Mouse (Mus musculus): Measurements from ENCODE around the gene Ctc1. TPM values are rescaled to one million over a fixed set of nuclear protein-coding genes. Genes with fewer than 3 reads are reported as not detected.
"Not testable (repeated sequence)": the region's sequence is repeated elsewhere in the genome, so short reads cannot be mapped to it uniquely, and the experiment has no call there.

Ctc1 gene
- polyA plus RNA-seq, 1 experiment from 2014 or later = 46.6 TPM

GRCm38 (mm10) chr11:69002782-69003181, 12.9 kb upstream of the Ctc1 start:
- H3K9ac ChIP-seq (ENCODE audit: low read length); H3K4me1 ChIP-seq (replicated peaks; ENCODE audit: control insufficient read depth, insufficient read depth, low read length); ATAC-seq (replicated peaks; ENCODE audit: low FRiP score, low TSS enrichment, low read depth); H3K9me3 ChIP-seq (ENCODE audit: control insufficient read depth, low read length); H3K4me3 ChIP-seq (ENCODE audit: low read depth, low read length); DNase-seq (ENCODE audit: low spot score); H3K27me3 ChIP-seq (replicated peaks; ENCODE audit: control insufficient read depth, insufficient read depth, low read length); H3K4me2 ChIP-seq (ENCODE audit: low read length); H3K27ac ChIP-seq (ENCODE audit: low read depth): not testable (repeated sequence)
- peaks cover 67% of the 10 kb centered on the region for H3K36me3 ChIP-seq (ENCODE audit: control insufficient read depth, insufficient read depth, low read length)
- 93% methylated on average over 4 of the region's 4 CpGs for WGBS

DNA sequence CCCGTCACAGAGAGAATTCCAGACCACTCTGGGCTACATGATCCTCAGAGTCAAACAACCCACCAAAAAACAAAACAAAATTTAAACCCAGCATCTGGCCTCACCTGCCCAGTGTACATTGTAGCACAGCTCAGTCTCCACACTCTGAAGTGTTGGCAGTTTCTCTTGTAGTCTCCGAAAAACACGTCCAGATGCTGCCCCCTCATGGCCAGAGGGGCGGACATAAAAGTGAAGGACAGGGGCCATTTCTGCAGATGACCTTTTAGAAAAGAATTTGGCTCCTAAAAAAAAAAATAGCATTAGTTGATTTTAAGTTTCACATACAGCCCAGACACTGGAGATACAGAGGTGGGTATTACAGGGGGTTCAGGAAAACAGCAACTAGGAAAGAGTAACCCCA, 12.1 kb upstream of the Ctc1 start:
- 61% methylated on average over 4 of the region's 4 CpGs for WGBS
- Histone ChIP-seq H3K27me3 (replicated peaks; ENCODE audit: control insufficient read depth, insufficient read depth, low read length) (no peaks in the 10 kb centered on the region), H3K4me1 (replicated peaks; ENCODE audit: control insufficient read depth, insufficient read depth, low read length) (peaks cover 8% of the 10 kb centered on the region; the same call in 1 of the 2 replicates), H3K27ac (ENCODE audit: low read depth) (no peak overlapping the region), H3K9ac (ENCODE audit: low read length) (no peak overlapping the region), H3K4me2 (ENCODE audit: low read length) (no peak overlapping the region), H3K4me3 (ENCODE audit: low read depth, low read length) (no peak overlapping the region), H3K9me3 (ENCODE audit: control insufficient read depth, low read length) (no peaks in the 10 kb centered on the region), H3K36me3 (ENCODE audit: control insufficient read depth, insufficient read depth, low read length) (peaks cover 59% of the 10 kb centered on the region)
- ATAC-seq (replicated peaks; ENCODE audit: low FRiP score, low TSS enrichment, low read depth) (no peak), DNase-seq (ENCODE audit: low spot score) (no peak)

DNA sequence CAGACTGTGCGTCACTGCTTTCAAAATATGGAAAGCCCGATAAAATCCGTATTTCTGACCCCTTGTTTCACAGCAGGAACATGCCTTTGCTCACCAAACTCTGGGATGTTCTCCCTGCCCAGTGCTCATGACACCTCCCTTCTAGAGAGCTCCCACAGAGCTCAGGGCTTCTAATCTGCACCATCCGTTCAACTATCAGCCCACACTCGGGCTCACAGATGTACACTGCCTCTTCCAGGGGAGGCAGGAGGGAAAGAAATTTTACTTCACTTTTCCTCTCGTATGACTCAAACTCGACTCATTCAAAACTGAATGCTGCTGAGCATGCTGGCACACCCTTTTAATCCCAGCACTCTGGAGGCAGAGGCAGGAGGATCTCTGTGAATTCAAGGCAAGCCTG, 10.5 kb upstream of the Ctc1 start:
- no peak overlapping the region for H3K4me3 ChIP-seq (ENCODE audit: low read depth, low read length)
- H3K27me3 ChIP-seq (replicated peaks; ENCODE audit: control insufficient read depth, insufficient read depth, low read length) = no peaks in the 10 kb centered on the region
- DNase-seq (ENCODE audit: low spot score) (no peak), ATAC-seq (replicated peaks; ENCODE audit: low FRiP score, low TSS enrichment, low read depth) (no peak)
- H3K4me2 ChIP-seq (ENCODE audit: low read length) = no peak overlapping the region
- no peaks in the 10 kb centered on the region for H3K9me3 ChIP-seq (ENCODE audit: control insufficient read depth, low read length)
- H3K4me1 ChIP-seq (replicated peaks; ENCODE audit: control insufficient read depth, insufficient read depth, low read length) = peaks cover 9% of the 10 kb centered on the region; the same call in 1 of the 2 replicates
- no peak overlapping the region for H3K9ac ChIP-seq (ENCODE audit: low read length)
- 82% methylated on average over 7 of the region's 7 CpGs for WGBS
- H3K36me3 ChIP-seq (ENCODE audit: control insufficient read depth, insufficient read depth, low read length) = peaks cover 43% of the 10 kb centered on the region
- H3K27ac ChIP-seq (ENCODE audit: low read depth) = no peak overlapping the region

DNA sequence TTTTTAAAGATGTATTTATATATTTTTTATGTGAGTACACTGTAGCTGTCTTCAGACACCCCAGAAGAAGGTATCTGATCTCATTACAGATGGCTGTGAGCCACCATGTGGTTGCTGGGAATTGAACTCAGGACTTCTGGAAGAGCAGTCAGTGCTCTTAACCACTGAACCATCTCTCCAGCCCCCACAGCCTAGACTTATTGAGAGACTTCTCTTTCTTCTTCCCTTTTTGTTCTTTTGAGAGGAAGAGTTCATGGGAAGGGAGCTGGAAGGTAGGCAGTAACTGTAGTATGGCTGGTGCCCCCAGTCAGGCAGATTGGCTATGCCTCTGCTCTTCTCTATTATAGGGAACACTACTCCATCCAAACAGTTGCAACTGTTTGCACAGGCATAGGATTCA, 9.1 kb upstream of the Ctc1 start:
- H3K36me3 ChIP-seq (ENCODE audit: control insufficient read depth, insufficient read depth, low read length) = peaks cover 29% of the 10 kb centered on the region
- not testable (repeated sequence) for H3K4me2 ChIP-seq (ENCODE audit: low read length); ATAC-seq (replicated peaks; ENCODE audit: low FRiP score, low TSS enrichment, low read depth)

DNA sequence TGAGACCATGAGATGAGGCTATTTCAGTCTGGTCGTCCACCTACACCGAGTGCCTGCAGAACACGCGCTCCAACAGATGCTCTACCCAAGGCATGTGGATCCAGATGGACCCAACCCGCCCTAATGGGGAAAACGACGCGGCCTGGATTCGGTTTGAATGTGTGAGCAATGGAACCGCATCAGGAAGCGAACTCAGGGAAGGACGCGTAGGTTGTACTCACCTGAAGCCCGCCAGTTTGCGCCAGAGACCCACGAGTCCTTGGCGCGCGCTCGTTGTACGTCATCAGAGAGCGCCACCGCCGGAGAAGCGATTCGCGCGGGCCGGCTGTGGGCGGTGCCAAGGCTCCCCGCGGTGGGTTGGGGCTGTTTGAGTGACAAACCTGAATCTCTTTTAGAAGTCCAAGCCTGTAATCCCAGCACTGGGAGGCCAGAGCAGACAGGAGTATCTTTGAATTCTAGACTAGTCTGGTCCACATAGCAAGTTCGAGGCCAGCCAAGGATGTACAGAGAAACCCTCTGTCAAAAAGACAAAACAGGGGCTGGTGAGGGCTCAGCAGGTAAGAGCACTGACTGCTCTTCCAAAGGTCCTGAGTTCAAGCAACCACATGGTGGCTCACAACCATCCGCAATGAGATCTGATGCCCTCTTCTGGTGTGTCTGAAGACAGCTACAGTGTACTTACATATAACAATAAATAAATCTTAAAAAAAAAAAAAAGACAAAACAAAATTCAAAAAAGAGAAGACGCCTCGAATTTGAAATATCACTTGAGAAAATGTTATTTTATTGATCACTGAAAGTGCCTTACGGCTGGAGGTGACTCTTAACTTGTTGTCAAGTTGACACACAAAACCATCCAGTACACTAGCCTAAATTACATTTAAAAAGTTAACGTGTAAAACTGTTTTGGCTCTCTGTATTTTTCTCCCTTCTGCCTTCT, 7.3 kb upstream of the Ctc1 start, which contains the start of gene Pfas:
Gene Pfas (minus strand): TSS at position 279 of the 940 bp plus-strand sequence.
- WGBS = 9% methylated on average over 38 of the region's 38 CpGs
- ATAC-seq (replicated peaks; ENCODE audit: low FRiP score, low TSS enrichment, low read depth) = peak; percentile 86
- peak within 1 kb of the TSS; percentile 74 for H3K27ac ChIP-seq (ENCODE audit: low read depth)

More for the DNA sequence above, 9.1 kb upstream of the Ctc1 start:
- H3K27ac ChIP-seq (ENCODE audit: low read depth); H3K4me3 ChIP-seq (ENCODE audit: low read depth, low read length); H3K9ac ChIP-seq (ENCODE audit: low read length); DNase-seq (ENCODE audit: low spot score); H3K27me3 ChIP-seq (replicated peaks; ENCODE audit: control insufficient read depth, insufficient read depth, low read length); H3K9me3 ChIP-seq (ENCODE audit: control insufficient read depth, low read length): not testable (repeated sequence)
- peaks cover 11% of the 10 kb centered on the region; the same call in 1 of the 2 replicates for H3K4me1 ChIP-seq (replicated peaks; ENCODE audit: control insufficient read depth, insufficient read depth, low read length)

GRCm38 (mm10) chr11:69009508-69009907, 6.2 kb upstream of the Ctc1 start:
- peaks cover 13% of the 10 kb centered on the region; the same call in 1 of the 2 replicates for H3K4me1 ChIP-seq (replicated peaks; ENCODE audit: control insufficient read depth, insufficient read depth, low read length)
- WGBS = 94% methylated on average over 1 of the region's 1 CpGs
- H3K9me3 ChIP-seq (ENCODE audit: control insufficient read depth, low read length) = no peaks in the 10 kb centered on the region
- no peak overlapping the region for H3K4me3 ChIP-seq (ENCODE audit: low read depth, low read length)
- no peak for DNase-seq (ENCODE audit: low spot score)
- no peak overlapping the region for H3K4me2 ChIP-seq (ENCODE audit: low read length)
- H3K36me3 ChIP-seq (ENCODE audit: control insufficient read depth, insufficient read depth, low read length) = 0 out of 2 replicates have a peak, but pooled peaks cover 4% of the 10 kb centered on the region
- no peak for ATAC-seq (replicated peaks; ENCODE audit: low FRiP score, low TSS enrichment, low read depth)
- no peak overlapping the region for H3K9ac ChIP-seq (ENCODE audit: low read length)
- no peaks in the 10 kb centered on the region for H3K27me3 ChIP-seq (replicated peaks; ENCODE audit: control insufficient read depth, insufficient read depth, low read length)
- H3K27ac ChIP-seq (ENCODE audit: low read depth) = no peak overlapping the region

More for the DNA sequence above, 7.3 kb upstream of the Ctc1 start, which contains the start of gene Pfas:
- peak; percentile 98 for DNase-seq (ENCODE audit: low spot score)
- Histone ChIP-seq H3K4me3 (ENCODE audit: low read depth, low read length) (peak within 1 kb of the TSS; percentile 94), H3K27me3 (replicated peaks; ENCODE audit: control insufficient read depth, insufficient read depth, low read length) (no peaks in the 10 kb centered on the region), H3K36me3 (ENCODE audit: control insufficient read depth, insufficient read depth, low read length) (peaks cover 11% of the 10 kb centered on the region), H3K9me3 (ENCODE audit: control insufficient read depth, low read length) (no peaks in the 10 kb centered on the region), H3K9ac (ENCODE audit: low read length) (peak within 1 kb of the TSS; percentile 85), H3K4me1 (replicated peaks; ENCODE audit: control insufficient read depth, insufficient read depth, low read length) (peaks cover 13% of the 10 kb centered on the region; the same call in 1 of the 2 replicates), H3K4me2 (ENCODE audit: low read length) (peak within 1 kb of the TSS; percentile 80)

- H3K4me1 ChIP-seq (replicated peaks; ENCODE audit: control insufficient read depth, insufficient read depth, low read length) = peaks cover 13% of the 10 kb centered on the region; the same call in 1 of the 2 replicates
- no peak overlapping the region for H3K27ac ChIP-seq (ENCODE audit: low read depth)
- DNase-seq (ENCODE audit: low spot score) (no peak), ATAC-seq (replicated peaks; ENCODE audit: low FRiP score, low TSS enrichment, low read depth) (no peak)
- no peaks in the 10 kb centered on the region for H3K36me3 ChIP-seq (ENCODE audit: control insufficient read depth, insufficient read depth, low read length)
- no peak overlapping the region for H3K4me3 ChIP-seq (ENCODE audit: low read depth, low read length)
- no peaks in the 10 kb centered on the region for H3K9me3 ChIP-seq (ENCODE audit: control insufficient read depth, low read length)
- no peak overlapping the region for H3K9ac ChIP-seq (ENCODE audit: low read length)
- no peak overlapping the region for H3K4me2 ChIP-seq (ENCODE audit: low read length)
- H3K27me3 ChIP-seq (replicated peaks; ENCODE audit: control insufficient read depth, insufficient read depth, low read length) = no peaks in the 10 kb centered on the region
- 91% methylated on average over 15 of the region's 15 CpGs for WGBS
These were observed 5.0 kb upstream of the Ctc1 start for GRCm38 (mm10) chr11:69010400-69011323.

DNA sequence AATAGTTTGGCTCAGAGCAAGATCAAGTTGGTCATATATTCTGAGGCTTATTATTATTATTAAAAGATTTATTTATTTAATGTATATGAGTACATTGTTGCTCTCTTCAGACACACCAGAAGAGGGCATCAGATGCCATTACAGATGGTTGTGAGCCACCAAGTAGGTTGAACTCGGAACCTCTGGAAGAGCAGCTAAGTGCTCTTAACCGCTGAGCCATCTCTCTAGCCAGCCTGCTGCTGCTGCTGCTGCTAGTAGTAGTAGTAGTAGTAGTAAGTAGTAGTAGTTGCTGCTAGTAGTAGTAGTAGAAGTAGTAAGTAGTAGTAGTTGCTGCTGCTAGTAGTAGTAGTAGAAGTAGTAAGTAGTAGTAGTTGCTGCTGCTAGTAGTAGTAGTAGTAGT, 4.3 kb upstream of the Ctc1 start:
- H3K9ac ChIP-seq (ENCODE audit: low read length) = peak overlapping the region; percentile 65; the same call in 1 of the 2 replicates

More for the DNA sequence above, 4.3 kb upstream of the Ctc1 start:
- H3K27ac ChIP-seq (ENCODE audit: low read depth) = peak overlapping the region; percentile 92
- not testable (repeated sequence) for ATAC-seq (replicated peaks; ENCODE audit: low FRiP score, low TSS enrichment, low read depth); H3K36me3 ChIP-seq (ENCODE audit: control insufficient read depth, insufficient read depth, low read length); DNase-seq (ENCODE audit: low spot score); H3K9me3 ChIP-seq (ENCODE audit: control insufficient read depth, low read length); H3K27me3 ChIP-seq (replicated peaks; ENCODE audit: control insufficient read depth, insufficient read depth, low read length)
- H3K4me1 ChIP-seq (replicated peaks; ENCODE audit: control insufficient read depth, insufficient read depth, low read length) = peaks cover 13% of the 10 kb centered on the region; the same call in 1 of the 2 replicates
- 72% methylated on average over 2 of the region's 2 CpGs for WGBS
- peak overlapping the region; percentile 66 for H3K4me3 ChIP-seq (ENCODE audit: low read depth, low read length)
- peak overlapping the region; percentile 92 for H3K4me2 ChIP-seq (ENCODE audit: low read length)
